Mouse (Mus musculus) ES-Bruce4 (cell line): ENCODE results near the gene Olfr49.

ENCODE experiments used
- CTCF ChIP-seq: IDR thresholded peaks from one replicate; pipeline ENCODE4 v1.8.1; 2011; ENCODE audit warnings: low read depth, low read length
- EP300 ChIP-seq: IDR thresholded peaks from 2 replicates; pipeline ENCODE4 v1.6.1; 2011; ENCODE audit warnings: low read depth, low read length; ENCODE audit not compliant: insufficient read depth
- POLR2A ChIP-seq: IDR thresholded peaks from one replicate; pipeline ENCODE4 v1.8.1; 2011; ENCODE audit warnings: low read length; ENCODE audit not compliant: insufficient read depth

- no peak for TF ChIP-seq CTCF
- no peak for TF ChIP-seq POLR2A
- TF ChIP-seq EP300: no peak
These were observed 15.9 kb upstream of the Olfr49 start for GRCm38 (mm10) chr14:54300676-54301075.
